Mouse (Mus musculus) liver, adult 2 months (tissue): ENCODE data around the gene Morc3. TPM values are rescaled to one million over a fixed set of nuclear protein-coding genes. Genes with fewer than 3 reads are reported as not detected.
A peak's percentile ranks its signal among the peaks of the same experiment; 100 is the strongest.

Experiments used
- DNase-seq: peaks from one replicate; pipeline ENCODE4 v3.0.0-alpha.2; 2011; ENCODE audit warnings: low read depth, low spot score; ENCODE audit errors: extremely low read depth
- H3K27ac ChIP-seq: fragments of 200-500 bp; replicated peaks from 2 replicates; pipeline ENCODE4 v1.5.1; 2012; ENCODE audit warnings: low read depth, mild to moderate bottlenecking, control low read depth, inconsistent platforms, low read length; ENCODE audit not compliant: insufficient read depth
- H3K27me3 ChIP-seq: fragments of 200-500 bp; 2 replicates; pipeline ENCODE4 v1.6.1; 2012; ENCODE audit warnings: mild to moderate bottlenecking, moderate library complexity, low read length, inconsistent platforms; ENCODE audit not compliant: control insufficient read depth, insufficient read depth
- H3K36me3 ChIP-seq: fragments of 200-500 bp; 2 replicates; pipeline ENCODE4 v1.6.1; 2012; ENCODE audit warnings: low read length, inconsistent platforms; ENCODE audit not compliant: control insufficient read depth, insufficient read depth
- H3K4me1 ChIP-seq: fragments of 200-500 bp; 2 replicates; pipeline ENCODE4 v1.6.1; 2011; ENCODE audit warnings: low read length; ENCODE audit not compliant: control insufficient read depth, insufficient read depth
- H3K4me3 ChIP-seq: fragments of 200-500 bp; 2 replicates; pipeline ENCODE4 v1.5.1; 2011; ENCODE audit warnings: low read depth, mild to moderate bottlenecking, control low read depth, low read length, moderate library complexity; ENCODE audit not compliant: insufficient read depth
- H3K79me2 ChIP-seq: fragments of 200-500 bp; 2 replicates; pipeline ENCODE4 v1.6.1; 2012; ENCODE audit warnings: inconsistent platforms, mild to moderate bottlenecking, low read length, moderate library complexity; ENCODE audit not compliant: control insufficient read depth, insufficient read depth
- H3K9ac ChIP-seq: fragments of 200-500 bp; 2 replicates; pipeline ENCODE4 v1.6.1; 2012; ENCODE audit warnings: low read depth, mild to moderate bottlenecking, control low read depth, inconsistent platforms, low read length
- CTCF ChIP-seq: fragments of 200-500 bp; IDR thresholded peaks from 2 replicates; pipeline ENCODE4 v1.5.1; 2011; ENCODE audit warnings: low read depth, low read length, control low read depth
- POLR2A ChIP-seq: fragments of 200-500 bp; IDR thresholded peaks from 2 replicates; pipeline ENCODE4 v1.6.1; 2011; ENCODE audit warnings: low read length, control low read depth; ENCODE audit not compliant: insufficient read depth; ENCODE audit errors: extremely low read depth
- WGBS: fragments of 180-500 bp; shearing (Covaris S2); methylation state at CpG from one replicate; pipeline ENCODE4 v1.1.7; 2018; 5-methylcytosine and 5-hydroxymethylcytosine counted together
- polyA plus RNA-seq: library from polyadenylated mRNA; depleted of rRNA; stranded (reverse); fragments of >200 nt; gene quantifications from 2 replicates; pipeline ENCODE4 v1.2.3, GENCODE M21; 2012
- total RNA-seq: library from RNA; depleted of rRNA; stranded (reverse); fragments of >200 nt; gene quantifications from 2 replicates; pipeline ENCODE4 v1.2.3, GENCODE M21; 2014

Morc3 gene
- total and polyA plus RNA-seq, 2 experiments, result 2.7 to 26.8 TPM

GRCm38 (mm10) chr16:93877612-93878380 lies 45.9 kb downstream of the Morc3 start:
- Histone ChIP-seq H3K27me3 (no peaks in the 10 kb centered on the region), H3K4me3 (no peak overlapping the region), H3K79me2 (no peaks in the 10 kb centered on the region), H3K36me3 (peaks cover 26% of the 10 kb centered on the region), H3K27ac (no peak overlapping the region), H3K9ac (no peak overlapping the region), H3K4me1 (peaks cover 11% of the 10 kb centered on the region)
- 82% methylated on average over 6 of the region's 6 CpGs for WGBS
- DNase-seq, result no peak
- TF ChIP-seq POLR2A (no peak), CTCF (no peak)

- Histone ChIP-seq H3K27me3 (no peaks in the 10 kb centered on the region), H3K79me2 (no peaks in the 10 kb centered on the region), H3K9ac (peak within 1 kb of the TSS; percentile 52), H3K4me3 (peak within 1 kb of the TSS; percentile 78), H3K4me1 (0 out of 2 replicates have a peak, but pooled peaks cover 2% of the 10 kb centered on the region), H3K27ac (no peak within 1 kb of the TSS), H3K36me3 (no peaks in the 10 kb centered on the region)
- no peak for TF ChIP-seq POLR2A
- peak; percentile 22 for TF ChIP-seq CTCF
- WGBS, result under 1% methylated on average over 54 of the region's 54 CpGs
- DNase-seq, result peak; percentile 85
These were observed 51.6 kb downstream of the Morc3 start, which contains the start of gene Chaf1b for GRCm38 (mm10) chr16:93883423-93884085. TSS of gene Chaf1b (plus strand) at chr16:93883901.

- peak; percentile 49 for DNase-seq
These were observed 52.3 kb downstream of the Morc3 start for GRCm38 (mm10) chr16:93884086-93884721.

GRCm38 (mm10) chr16:93884722-93885113 lies 52.8 kb downstream of the Morc3 start:
- DNase-seq, result no peak
- 77% methylated on average over 5 of the region's 5 CpGs for WGBS
- peak overlapping the region; percentile 52; the same call in 1 of the 2 replicates for H3K9ac ChIP-seq
- H3K27ac ChIP-seq, result no peak overlapping the region
- no peak for TF ChIP-seq POLR2A
- no peak for TF ChIP-seq CTCF
- H3K36me3 ChIP-seq, result no peaks in the 10 kb centered on the region
- H3K27me3 ChIP-seq, result no peaks in the 10 kb centered on the region
- no peaks in the 10 kb centered on the region for H3K79me2 ChIP-seq
- H3K4me3 ChIP-seq, result no peak overlapping the region; the same call in 1 of the 2 replicates
- H3K4me1 ChIP-seq, result 0 out of 2 replicates have a peak, but pooled peaks cover 2% of the 10 kb centered on the region

More at GRCm38 (mm10) chr16:93884086-93884721, 52.3 kb downstream of the Morc3 start:
- H3K27ac ChIP-seq, result no peak overlapping the region
- H3K27me3 ChIP-seq, result no peaks in the 10 kb centered on the region
- H3K36me3 ChIP-seq, result no peaks in the 10 kb centered on the region
- peak overlapping the region; percentile 78 for H3K4me3 ChIP-seq
- WGBS, result 1% methylated on average over 43 of the region's 43 CpGs
- peak overlapping the region; percentile 52 for H3K9ac ChIP-seq
- TF ChIP-seq POLR2A, result no peak
- TF ChIP-seq CTCF, result no peak
- 0 out of 2 replicates have a peak, but pooled peaks cover 2% of the 10 kb centered on the region for H3K4me1 ChIP-seq
- no peaks in the 10 kb centered on the region for H3K79me2 ChIP-seq

- TF ChIP-seq CTCF (no peak), POLR2A (no peak)
- no peaks in the 10 kb centered on the region for H3K27me3 ChIP-seq
- DNase-seq, result no peak
- H3K4me3 ChIP-seq, result no peak overlapping the region
- 88% methylated on average over 6 of the region's 6 CpGs for WGBS
- H3K79me2 ChIP-seq, result no peaks in the 10 kb centered on the region
- 0 out of 2 replicates have a peak, but pooled peaks cover 2% of the 10 kb centered on the region for H3K4me1 ChIP-seq
- H3K36me3 ChIP-seq, result no peaks in the 10 kb centered on the region
- no peak overlapping the region for H3K27ac ChIP-seq
- H3K9ac ChIP-seq, result no peak overlapping the region
These were observed 56.6 kb downstream of the Morc3 start for GRCm38 (mm10) chr16:93888481-93888880.
